Mouse (Mus musculus) thymus, adult 2 months (tissue): Measurements from ENCODE around the gene Kank1. TPM values are rescaled to one million over a fixed set of nuclear protein-coding genes. Genes with fewer than 3 reads are reported as not detected.

Source experiments
- DNase-seq: peaks from one replicate; pipeline ENCODE4 v3.0.0; 2021
- H3K27ac ChIP-seq: fragments of 200-500 bp; 2 replicates; pipeline ENCODE4 v1.5.1; 2012; ENCODE audit warnings: low read length, control low read depth; ENCODE audit not compliant: control insufficient read depth, insufficient read depth
- H3K27me3 ChIP-seq: fragments of 200-500 bp; 2 replicates; pipeline ENCODE4 v1.6.1; 2012; ENCODE audit warnings: mild to moderate bottlenecking, low read length, moderate library complexity, mixed read lengths; ENCODE audit not compliant: control insufficient read depth, insufficient read depth
- H3K36me3 ChIP-seq: fragments of 200-500 bp; 2 replicates; pipeline ENCODE4 v1.6.1; 2012; ENCODE audit warnings: mild to moderate bottlenecking, low read length, moderate library complexity; ENCODE audit not compliant: control insufficient read depth, insufficient read depth
- H3K4me1 ChIP-seq: fragments of 200-500 bp; replicated peaks from 2 replicates; pipeline ENCODE4 v1.6.1; 2012; ENCODE audit warnings: low read length; ENCODE audit not compliant: control insufficient read depth, insufficient read depth
- H3K4me3 ChIP-seq: fragments of 200-500 bp; 2 replicates; pipeline ENCODE4 v1.5.1; 2012; ENCODE audit warnings: mild to moderate bottlenecking, low read length, control low read depth, moderate library complexity; ENCODE audit not compliant: control insufficient read depth, insufficient read depth
- CTCF ChIP-seq: fragments of 200-500 bp; IDR thresholded peaks from 2 replicates; pipeline ENCODE4 v1.5.1; 2012; ENCODE audit warnings: mild to moderate bottlenecking, control low read depth, low read length, moderate library complexity, borderline replicate concordance; ENCODE audit not compliant: control insufficient read depth, poor library complexity, insufficient read depth; ENCODE audit errors: extremely low read depth
- POLR2A ChIP-seq: fragments of 200-500 bp; IDR thresholded peaks from 2 replicates; pipeline ENCODE4 v1.6.1; 2012; ENCODE audit warnings: mild to moderate bottlenecking, low read length, control low read depth, moderate library complexity; ENCODE audit not compliant: control insufficient read depth, poor library complexity, insufficient read depth; ENCODE audit errors: extremely low read depth
- WGBS: fragments of 180-500 bp; shearing (Covaris S2); methylation state at CpG from one replicate; pipeline ENCODE4 v1.1.7; 2018; 5-methylcytosine and 5-hydroxymethylcytosine counted together
- polyA plus RNA-seq: library from polyadenylated mRNA; depleted of rRNA; stranded (reverse); fragments of >200 nt; gene quantifications from 2 replicates; pipeline ENCODE4 v1.2.3, GENCODE M21; 2012

Kank1 gene
- polyA plus RNA-seq, 1 experiment, result 13.6 TPM

- H3K36me3 ChIP-seq, result no peaks in the 10 kb centered on the region
- TF ChIP-seq POLR2A, result no peak
- TF ChIP-seq CTCF, result no peak
- 93% methylated on average over 6 of the region's 6 CpGs for WGBS
- H3K4me1 ChIP-seq, result no peaks in the 10 kb centered on the region
- H3K27ac ChIP-seq, result no peak overlapping the region
- H3K4me3 ChIP-seq, result no peak overlapping the region
- DNase-seq, result no peak
- H3K27me3 ChIP-seq, result no peaks in the 10 kb centered on the region
These were observed 203.0 kb downstream of the Kank1 start for GRCm38 (mm10) chr19:25439807-25440206.

- 88% methylated on average over 4 of the region's 4 CpGs for WGBS
- no peaks in the 10 kb centered on the region for H3K27me3 ChIP-seq
- H3K27ac ChIP-seq, result no peak overlapping the region
- H3K4me1 ChIP-seq, result no peaks in the 10 kb centered on the region
- H3K36me3 ChIP-seq, result no peaks in the 10 kb centered on the region
- no peak for DNase-seq
- H3K4me3 ChIP-seq, result no peak overlapping the region
- TF ChIP-seq POLR2A (no peak), CTCF (no peak)
These were observed 204.0 kb downstream of the Kank1 start for GRCm38 (mm10) chr19:25440736-25441135.

- WGBS, result 27% methylated on average over 7 of the region's 7 CpGs
These were observed 208.3 kb downstream of the Kank1 start for GRCm38 (mm10) chr19:25445054-25445453.

GRCm38 (mm10) chr19:25445842-25446241 is 209.1 kb downstream of the Kank1 start:
- Histone ChIP-seq H3K4me1 (no peaks in the 10 kb centered on the region), H3K4me3 (no peak overlapping the region), H3K36me3 (no peaks in the 10 kb centered on the region), H3K27ac (no peak overlapping the region), H3K27me3 (no peaks in the 10 kb centered on the region)
- DNase-seq, result no peak
- 3% methylated on average over 8 of the region's 8 CpGs for WGBS
- TF ChIP-seq POLR2A (no peak), CTCF (no peak)

More at GRCm38 (mm10) chr19:25445054-25445453, 208.3 kb downstream of the Kank1 start:
- Histone ChIP-seq H3K27me3 (no peaks in the 10 kb centered on the region), H3K4me1 (no peaks in the 10 kb centered on the region), H3K27ac (no peak overlapping the region), H3K36me3 (no peaks in the 10 kb centered on the region), H3K4me3 (no peak overlapping the region)
- peak; percentile 60 for DNase-seq
- no peak for TF ChIP-seq POLR2A
- no peak for TF ChIP-seq CTCF

GRCm38 (mm10) chr19:25446683-25447082 is 209.9 kb downstream of the Kank1 start:
- Histone ChIP-seq H3K27ac (no peak overlapping the region), H3K36me3 (no peaks in the 10 kb centered on the region), H3K4me3 (no peak overlapping the region), H3K27me3 (no peaks in the 10 kb centered on the region), H3K4me1 (no peaks in the 10 kb centered on the region)
- 79% methylated on average over 2 of the region's 2 CpGs for WGBS
- TF ChIP-seq POLR2A (no peak), CTCF (no peak)
- no peak for DNase-seq

GRCm38 (mm10) chr19:25447373-25447772 is 210.6 kb downstream of the Kank1 start:
- H3K4me3 ChIP-seq, result no peak overlapping the region
- no peak overlapping the region for H3K27ac ChIP-seq
- 85% methylated on average over 5 of the region's 5 CpGs for WGBS
- no peak for DNase-seq
- no peaks in the 10 kb centered on the region for H3K27me3 ChIP-seq
- TF ChIP-seq CTCF (no peak), POLR2A (no peak)
- H3K4me1 ChIP-seq, result no peaks in the 10 kb centered on the region
- no peaks in the 10 kb centered on the region for H3K36me3 ChIP-seq
